Mouse (Mus musculus): ENCODE data around the gene Gm7792. TPM values are rescaled to one million over a fixed set of nuclear protein-coding genes. Genes with fewer than 3 reads are reported as not detected.
"Not testable (repeated sequence)": the region's sequence is repeated elsewhere in the genome, so short reads cannot be mapped to it uniquely, and the experiment has no call there.

Gene Gm7792
- polyA plus RNA-seq (2012; rRNA removed) = not detected in 2 replicates

DNA sequence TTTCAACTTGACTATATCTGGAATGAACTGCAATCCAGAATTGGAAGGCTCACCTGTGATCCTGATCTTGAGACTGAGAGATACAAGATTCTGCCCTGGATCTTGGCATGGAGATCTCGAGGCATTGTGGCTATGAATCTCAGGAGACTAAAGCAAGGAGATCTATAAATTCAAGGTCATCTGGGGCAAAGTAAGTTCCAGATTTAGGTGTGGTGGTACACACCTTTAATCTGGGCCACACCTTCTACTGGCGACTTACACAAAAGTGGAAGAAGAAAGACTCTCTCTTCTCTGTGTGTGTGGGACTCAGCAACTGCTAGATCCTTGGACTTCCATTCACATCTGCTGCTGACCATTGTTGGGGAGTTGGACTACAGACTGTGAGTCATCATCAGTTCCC, at the start of gene Gm7792:
TSS of gene Gm7792 (plus strand) at position 301 of the 400 bp plus-strand sequence.
- not testable (repeated sequence) for DNase-seq (ENCODE audit: low read depth)

Other genes with a start within 250 kb of the Gm7792 start
- gene C87414, start 172.2 kb upstream of the Gm7792 start, polyA plus RNA-seq (2012; rRNA removed) = not detected in 2 replicates
- not detected in 2 replicates for gene Gm16429, start 85.3 kb downstream of the Gm7792 start, polyA plus RNA-seq (2012; rRNA removed)
- not detected in 2 replicates for gene BC061212, start 226.8 kb downstream of the Gm7792 start, polyA plus RNA-seq (2012; rRNA removed)
- gene Gm6351, start 232.6 kb downstream of the Gm7792 start, polyA plus RNA-seq (2012; rRNA removed) = not detected in 2 replicates